Mouse (Mus musculus) hindbrain, embryonic 15.5 days (tissue): ENCODE results near the gene Mtx2. TPM values are rescaled to one million over a fixed set of nuclear protein-coding genes. Genes with fewer than 3 reads are reported as not detected.

Experiments used
- polyA plus RNA-seq: library from polyadenylated mRNA; unstranded; fragments of >200 nt; fragmentation: Nextera tagmentation; extraction: Ambion mirVana; gene quantifications from 2 replicates; pipeline ENCODE4 v1.2.1, GENCODE M21; 2015

The Mtx2 gene
- polyA plus RNA-seq, 1 experiment from 2014 or later, result 152 TPM

Other genes with a start within 250 kb of the Mtx2 start
- 44.8 and 45.7 TPM in 2 replicates for gene Lnpk, start 246.4 kb upstream of the Mtx2 start, polyA plus RNA-seq
- 0.76 and 0.87 TPM in 2 replicates for gene Evx2, start 166.2 kb upstream of the Mtx2 start, polyA plus RNA-seq
- not detected in 2 replicates for gene Hoxd13, start 157.5 kb upstream of the Mtx2 start, polyA plus RNA-seq
- gene Hoxd12, start 150.8 kb upstream of the Mtx2 start, polyA plus RNA-seq, result not detected in 2 replicates
- gene Hoxd11, start 146.2 kb upstream of the Mtx2 start, polyA plus RNA-seq, result not detected in 2 replicates
- gene Hoxd10, start 133.9 kb upstream of the Mtx2 start, polyA plus RNA-seq, result not detected in 2 replicates
- not detected in 2 replicates for gene Hoxd9, start 128.1 kb upstream of the Mtx2 start, polyA plus RNA-seq
- gene Hoxd8, start 121.2 kb upstream of the Mtx2 start, polyA plus RNA-seq, result 0.73 and 1.3 TPM in 2 replicates
- gene Hoxd3, start 113.9 kb upstream of the Mtx2 start, polyA plus RNA-seq, result 49.4 and 51.8 TPM in 2 replicates
- gene Hoxd4, start 113.9 kb upstream of the Mtx2 start, polyA plus RNA-seq, result 2.7 and 3.3 TPM in 2 replicates
- gene Gm28230, start 99.1 kb upstream of the Mtx2 start, polyA plus RNA-seq, result 0.87 and 1.6 TPM in 2 replicates
- 1.2 and 2.4 TPM in 2 replicates for gene Hoxd1, start 62.8 kb upstream of the Mtx2 start, polyA plus RNA-seq